Mouse (Mus musculus): ENCODE results near the gene Arhgap33. TPM values are rescaled to one million over a fixed set of nuclear protein-coding genes. Genes with fewer than 3 reads are reported as not detected.

Arhgap33 gene
- polyA plus RNA-seq (2014; fragmentation: Nextera tagmentation; extraction: Ambion mirVana) = 32.0 and 41.1 TPM in 2 replicates

- Histone ChIP-seq H3K27ac (ENCODE audit: low read depth, low read length) (peak within 1 kb of the TSS; percentile 67), H3K4me2 (peak within 1 kb of the TSS; percentile 91), H3K9me3 (ENCODE audit: control insufficient read depth, low read length) (no peaks in the 10 kb centered on the region), H3K27me3 (ENCODE audit: control insufficient read depth, insufficient read depth, low read length) (no peaks in the 10 kb centered on the region), H3K4me3 (ENCODE audit: low read depth, low read length) (peak within 1 kb of the TSS; percentile 49), H3K4me1 (ENCODE audit: control insufficient read depth, insufficient read depth, low read length) (peaks cover 26% of the 10 kb centered on the region), H3K9ac (ENCODE audit: low read length) (peak within 1 kb of the TSS; percentile 82), H3K36me3 (ENCODE audit: control insufficient read depth, insufficient read depth, low read length) (peaks cover 14% of the 10 kb centered on the region)
- ATAC-seq (ENCODE audit: low FRiP score) = peak; percentile 94
- peak; percentile 100 for DNase-seq (ENCODE audit: low spot score, missing footprints)
- WGBS = under 1% methylated on average over 72 of the region's 84 CpGs
Measured at GRCm38 (mm10) chr7:30534633-30535577, at the start of gene Arhgap33. TSS of gene Arhgap33 (minus strand) at chr7:30535060.

DNA sequence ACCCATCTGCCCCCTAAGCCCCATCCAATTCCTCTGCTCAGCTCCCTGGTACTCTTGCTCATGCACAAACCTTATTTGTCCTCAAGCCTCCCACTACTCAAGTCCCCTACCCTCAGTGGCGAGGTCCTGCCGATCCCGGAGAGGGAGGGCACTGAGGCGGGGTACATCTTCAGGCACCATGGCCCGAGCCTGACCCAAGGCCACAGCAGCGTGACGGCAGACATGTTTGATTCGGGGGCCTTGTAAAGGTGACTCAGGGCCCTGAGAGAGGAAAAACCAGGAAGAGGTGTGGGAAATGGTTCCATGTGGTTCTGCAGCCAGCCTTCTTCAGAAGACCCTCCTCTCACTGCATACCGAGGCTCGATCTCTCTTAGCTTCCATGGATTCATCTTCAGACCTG lies 49.5 kb upstream of the Arhgap33 start:
- peaks cover 37% of the 10 kb centered on the region for H3K36me3 ChIP-seq (ENCODE audit: control insufficient read depth, insufficient read depth, low read length)
- ATAC-seq (ENCODE audit: low FRiP score) = no peak
- DNase-seq (ENCODE audit: low spot score, missing footprints) = peak; percentile 69
- 93% methylated on average over 10 of the region's 10 CpGs for WGBS
- H3K27me3 ChIP-seq (ENCODE audit: control insufficient read depth, insufficient read depth, low read length) = no peaks in the 10 kb centered on the region
- H3K9ac ChIP-seq (ENCODE audit: low read length) = no peak overlapping the region
- H3K9me3 ChIP-seq (ENCODE audit: control insufficient read depth, low read length) = no peaks in the 10 kb centered on the region
- no peak overlapping the region for H3K4me3 ChIP-seq (ENCODE audit: low read depth, low read length)
- no peak overlapping the region for H3K27ac ChIP-seq (ENCODE audit: low read depth, low read length)
- H3K4me1 ChIP-seq (ENCODE audit: control insufficient read depth, insufficient read depth, low read length) = peaks cover 12% of the 10 kb centered on the region
- no peak overlapping the region for H3K4me2 ChIP-seq

DNA sequence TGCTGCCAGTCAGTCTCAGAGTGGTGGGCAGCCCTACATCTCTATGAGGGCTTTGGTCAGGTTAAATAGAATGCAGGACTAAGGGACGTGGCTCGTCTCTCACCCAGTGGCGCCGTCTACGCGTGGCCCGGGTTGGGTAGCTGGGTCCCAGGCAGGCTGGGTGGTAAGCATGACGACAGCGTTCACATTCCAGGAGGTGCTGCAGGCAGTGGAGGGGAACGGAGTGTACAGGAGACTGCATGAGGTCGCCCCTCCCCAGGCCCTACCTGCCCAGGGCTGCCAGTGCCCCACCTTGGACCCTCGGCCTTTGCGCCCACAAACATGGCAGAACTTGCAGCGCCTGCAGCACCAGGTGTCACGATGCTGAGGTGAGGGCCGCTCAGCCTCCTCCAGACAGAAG lies 46.7 kb upstream of the Arhgap33 start:
- DNase-seq (ENCODE audit: low spot score, missing footprints) (peak; percentile 10), ATAC-seq (ENCODE audit: low FRiP score) (no peak)
- H3K4me1 ChIP-seq (ENCODE audit: control insufficient read depth, insufficient read depth, low read length) = no peaks in the 10 kb centered on the region
- no peak overlapping the region for H3K9ac ChIP-seq (ENCODE audit: low read length)
- H3K27me3 ChIP-seq (ENCODE audit: control insufficient read depth, insufficient read depth, low read length) = no peaks in the 10 kb centered on the region
- peaks cover 58% of the 10 kb centered on the region for H3K36me3 ChIP-seq (ENCODE audit: control insufficient read depth, insufficient read depth, low read length)
- no peaks in the 10 kb centered on the region for H3K9me3 ChIP-seq (ENCODE audit: control insufficient read depth, low read length)
- WGBS = 97% methylated on average over 16 of the region's 16 CpGs
- no peak overlapping the region for H3K4me2 ChIP-seq
- no peak overlapping the region for H3K4me3 ChIP-seq (ENCODE audit: low read depth, low read length)
- no peak overlapping the region for H3K27ac ChIP-seq (ENCODE audit: low read depth, low read length)

- H3K36me3 ChIP-seq (ENCODE audit: control insufficient read depth, insufficient read depth, low read length) = peaks cover 58% of the 10 kb centered on the region
- H3K4me3 ChIP-seq (ENCODE audit: low read depth, low read length) = no peak overlapping the region
- DNase-seq (ENCODE audit: low spot score, missing footprints) (peak; percentile 51), ATAC-seq (ENCODE audit: low FRiP score) (no peak)
- H3K27me3 ChIP-seq (ENCODE audit: control insufficient read depth, insufficient read depth, low read length) = no peaks in the 10 kb centered on the region
- WGBS = 95% methylated on average over 8 of the region's 8 CpGs
- H3K4me1 ChIP-seq (ENCODE audit: control insufficient read depth, insufficient read depth, low read length) = no peaks in the 10 kb centered on the region
- no peak overlapping the region for H3K4me2 ChIP-seq
- no peaks in the 10 kb centered on the region for H3K9me3 ChIP-seq (ENCODE audit: control insufficient read depth, low read length)
- H3K9ac ChIP-seq (ENCODE audit: low read length) = no peak overlapping the region
- no peak overlapping the region for H3K27ac ChIP-seq (ENCODE audit: low read depth, low read length)
Measured at GRCm38 (mm10) chr7:30579950-30580349, 45.1 kb upstream of the Arhgap33 start.

DNA sequence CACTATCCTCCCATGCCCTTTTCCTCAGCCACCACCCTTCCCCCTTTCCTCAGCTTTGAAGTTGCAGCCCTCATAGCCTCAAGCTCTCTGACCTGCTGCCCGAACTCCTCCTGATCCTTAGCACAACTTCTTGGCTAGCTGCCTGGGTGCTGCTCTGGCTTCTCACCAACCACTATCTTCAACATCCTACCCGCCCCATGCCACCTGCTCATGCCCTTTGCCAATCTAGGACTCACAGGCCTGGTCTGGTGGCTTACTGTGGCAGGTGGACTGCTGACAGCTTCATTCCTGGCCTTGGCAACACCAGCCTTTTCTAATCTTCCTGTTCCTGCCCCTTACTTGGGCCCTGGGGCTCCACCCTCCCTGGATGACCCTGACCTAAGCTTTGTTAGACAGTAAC lies 38.1 kb upstream of the Arhgap33 start:
- no peak overlapping the region for H3K4me3 ChIP-seq (ENCODE audit: low read depth, low read length)
- H3K4me2 ChIP-seq = no peak overlapping the region
- H3K9me3 ChIP-seq (ENCODE audit: control insufficient read depth, low read length) = no peaks in the 10 kb centered on the region
- DNase-seq (ENCODE audit: low spot score, missing footprints) (no peak), ATAC-seq (ENCODE audit: low FRiP score) (no peak)
- H3K27me3 ChIP-seq (ENCODE audit: control insufficient read depth, insufficient read depth, low read length) = no peaks in the 10 kb centered on the region
- no peaks in the 10 kb centered on the region for H3K4me1 ChIP-seq (ENCODE audit: control insufficient read depth, insufficient read depth, low read length)
- no peak overlapping the region for H3K9ac ChIP-seq (ENCODE audit: low read length)
- H3K27ac ChIP-seq (ENCODE audit: low read depth, low read length) = no peak overlapping the region
- H3K36me3 ChIP-seq (ENCODE audit: control insufficient read depth, insufficient read depth, low read length) = peaks cover 69% of the 10 kb centered on the region
- WGBS = 87% methylated on average over 2 of the region's 2 CpGs

- WGBS = 87% methylated on average over 5 of the region's 5 CpGs
- H3K36me3 ChIP-seq (ENCODE audit: control insufficient read depth, insufficient read depth, low read length) = peaks cover 67% of the 10 kb centered on the region
- ATAC-seq (ENCODE audit: low FRiP score) = no peak
- no peak for DNase-seq (ENCODE audit: low spot score, missing footprints)
- no peak overlapping the region for H3K4me2 ChIP-seq
- H3K27me3 ChIP-seq (ENCODE audit: control insufficient read depth, insufficient read depth, low read length) = no peaks in the 10 kb centered on the region
- no peak overlapping the region for H3K27ac ChIP-seq (ENCODE audit: low read depth, low read length)
- no peaks in the 10 kb centered on the region for H3K4me1 ChIP-seq (ENCODE audit: control insufficient read depth, insufficient read depth, low read length)
- no peak overlapping the region for H3K4me3 ChIP-seq (ENCODE audit: low read depth, low read length)
- no peaks in the 10 kb centered on the region for H3K9me3 ChIP-seq (ENCODE audit: control insufficient read depth, low read length)
- H3K9ac ChIP-seq (ENCODE audit: low read length) = no peak overlapping the region
Measured at GRCm38 (mm10) chr7:30572389-30572788, 37.5 kb upstream of the Arhgap33 start.

- DNase-seq (ENCODE audit: low spot score, missing footprints) (no peak), ATAC-seq (ENCODE audit: low FRiP score) (no peak)
- Histone ChIP-seq H3K4me1 (ENCODE audit: control insufficient read depth, insufficient read depth, low read length) (peaks cover 5% of the 10 kb centered on the region), H3K4me3 (ENCODE audit: low read depth, low read length) (no peak overlapping the region), H3K9me3 (ENCODE audit: control insufficient read depth, low read length) (no peaks in the 10 kb centered on the region), H3K27me3 (ENCODE audit: control insufficient read depth, insufficient read depth, low read length) (no peaks in the 10 kb centered on the region), H3K4me2 (no peak overlapping the region), H3K27ac (ENCODE audit: low read depth, low read length) (no peak overlapping the region), H3K36me3 (ENCODE audit: control insufficient read depth, insufficient read depth, low read length) (peaks cover 33% of the 10 kb centered on the region), H3K9ac (ENCODE audit: low read length) (no peak overlapping the region)
- WGBS = 91% methylated on average over 11 of the region's 11 CpGs
Measured at GRCm38 (mm10) chr7:30567555-30567954, 32.7 kb upstream of the Arhgap33 start.

GRCm38 (mm10) chr7:30566033-30566432 lies 31.2 kb upstream of the Arhgap33 start:
- Histone ChIP-seq H3K27ac (ENCODE audit: low read depth, low read length) (no peak overlapping the region), H3K36me3 (ENCODE audit: control insufficient read depth, insufficient read depth, low read length) (peaks cover 29% of the 10 kb centered on the region), H3K4me1 (ENCODE audit: control insufficient read depth, insufficient read depth, low read length) (peaks cover 8% of the 10 kb centered on the region), H3K9ac (ENCODE audit: low read length) (no peak overlapping the region), H3K4me2 (no peak overlapping the region), H3K9me3 (ENCODE audit: control insufficient read depth, low read length) (no peaks in the 10 kb centered on the region), H3K4me3 (ENCODE audit: low read depth, low read length) (no peak overlapping the region), H3K27me3 (ENCODE audit: control insufficient read depth, insufficient read depth, low read length) (no peaks in the 10 kb centered on the region)
- DNase-seq (ENCODE audit: low spot score, missing footprints) (no peak), ATAC-seq (ENCODE audit: low FRiP score) (no peak)
- 91% methylated on average over 9 of the region's 9 CpGs for WGBS

GRCm38 (mm10) chr7:30564970-30565571 lies 30.2 kb upstream of the Arhgap33 start, which contains the start of gene Igflr1:
TSS of gene Igflr1 (plus strand) at chr7:30565427.
- Histone ChIP-seq H3K9ac (ENCODE audit: low read length) (no peak within 1 kb of the TSS), H3K4me2 (no peak within 1 kb of the TSS), H3K27ac (ENCODE audit: low read depth, low read length) (no peak within 1 kb of the TSS), H3K36me3 (ENCODE audit: control insufficient read depth, insufficient read depth, low read length) (peaks cover 23% of the 10 kb centered on the region), H3K4me3 (ENCODE audit: low read depth, low read length) (no peak within 1 kb of the TSS), H3K9me3 (ENCODE audit: control insufficient read depth, low read length) (no peaks in the 10 kb centered on the region), H3K4me1 (ENCODE audit: control insufficient read depth, insufficient read depth, low read length) (peaks cover 8% of the 10 kb centered on the region), H3K27me3 (ENCODE audit: control insufficient read depth, insufficient read depth, low read length) (no peaks in the 10 kb centered on the region)
- WGBS = 95% methylated on average over 12 of the region's 12 CpGs
- no peak for DNase-seq (ENCODE audit: low spot score, missing footprints)
- no peak for ATAC-seq (ENCODE audit: low FRiP score)

All from midbrain, embryonic 11.5 days (tissue).